In genomic region chrX:102478965-102479364, GRCm38 (mm10) we compare ENCODE assay signal across 9 mouse cellular contexts. TPM values are rescaled to one million over a fixed set of nuclear protein-coding genes. Genes with fewer than 3 reads are reported as not detected.
DNase-seq lines count a peak whose midpoint lies in the region; ATAC-seq and TF ChIP-seq lines count a peak whose summit lies in the region.
"Had no signal": no experiment of that assay in that cellular context is flagged by ENCODE, and none has a peak within 500 bp of the region (broad histone marks: within the 10 kb centered on the region; RNA-seq: fewer than 3 reads in every experiment).

No protein-coding gene starts in this region.

- no peak overlapping the region for H3K9ac ChIP-seq in hindbrain, postnatal 0 days (replicated peaks; ENCODE audit: low read length)
- no peak overlapping the region for H3K9ac ChIP-seq in CH12.LX (ENCODE audit: insufficient read depth, low read depth)
- H3K9ac ChIP-seq: limb, embryonic 15.5 days had no signal

- no peak overlapping the region for H3K4me3 ChIP-seq in hindbrain, postnatal 0 days (ENCODE audit: low read length)
- no peak overlapping the region for H3K4me3 ChIP-seq in hindbrain, embryonic 10.5 days
- no peak overlapping the region for H3K4me3 ChIP-seq in CH12.LX (replicated peaks in 1 of 3; ENCODE audit: low read depth in 2 of 3, low read length in 2 of 3, poor library complexity in 1 of 3)
- H3K4me3 ChIP-seq in cortical plate, adult 2 months (ENCODE audit: insufficient read depth, low read length), result no peak overlapping the region
- H3K4me3 ChIP-seq: limb, embryonic 15.5 days had no signal

- TF ChIP-seq POLR2A in CH12.LX (IDR thresholded peaks at IDR 0.05; ENCODE audit: low read depth, low read length), result no peak
- TF ChIP-seq POLR2A in cortical plate, adult 2 months (IDR thresholded peaks at IDR 0.05; ENCODE audit: extremely low read depth, insufficient read depth, low read length), result no peak

- no peaks in the 10 kb centered on the region for H3K4me1 ChIP-seq in hindbrain, postnatal 0 days (ENCODE audit: insufficient read depth, low read length)
- H3K4me1 ChIP-seq in hindbrain, embryonic 10.5 days (replicated peaks), result no peaks in the 10 kb centered on the region
- 0 out of 4 replicates have a peak, but pooled peaks cover 0 to 2% of the 10 kb centered on the region in 2 experiments for H3K4me1 ChIP-seq in CH12.LX (ENCODE audit: control insufficient read depth in 1 of 2, insufficient read depth in 2 of 2)
- no peaks in the 10 kb centered on the region for H3K4me1 ChIP-seq in cortical plate, adult 2 months (ENCODE audit: control insufficient read depth, insufficient read depth, low read length)
- H3K4me1 ChIP-seq: limb, embryonic 15.5 days had no signal

- dilution Hi-C loops in CH12.LX (cut with MboI; ENCODE audit: extremely low pct_ligation_motif_present, extremely low pct_unique_long_range_greater_than_20kb, low sequenced_read_pairs), result no loop called here

- no peaks in the 10 kb centered on the region for H3K9me3 ChIP-seq in hindbrain, postnatal 0 days (ENCODE audit: low read length)
- H3K9me3 ChIP-seq in hindbrain, embryonic 10.5 days, result no peaks in the 10 kb centered on the region
- H3K9me3 ChIP-seq in CH12.LX (replicated peaks; ENCODE audit: low read length), result no peaks in the 10 kb centered on the region
- H3K9me3 ChIP-seq: limb, embryonic 15.5 days had no signal

- no peak for ATAC-seq in hindbrain, postnatal 0 days

- H3K4me2 ChIP-seq in hindbrain, postnatal 0 days (ENCODE audit: low read depth, low read length), result no peak overlapping the region
- H3K4me2 ChIP-seq in CH12.LX (ENCODE audit: insufficient read depth, low read depth, poor library complexity, severe bottlenecking), result no peak overlapping the region
- H3K4me2 ChIP-seq: limb, embryonic 15.5 days had no signal

- peak; percentile 78 for DNase-seq in hindbrain, postnatal 0 days (ENCODE audit: low spot score)
- DNase-seq in hindbrain, embryonic 10.5 days (ENCODE audit: low spot score), result no peak
- DNase-seq in 416B (ENCODE audit: low read depth), result peak; percentile 69
- peak; percentile 39 for DNase-seq in CH12.LX (ENCODE audit: extremely low read depth)
- peak; percentile 65 for DNase-seq in lung, postnatal 36 days
- DNase-seq in urinary bladder, postnatal 10 days (ENCODE audit: low spot score), result no peak
- DNase-seq in thymus, postnatal 25 days, result no peak

- no peak overlapping the region for H3K27ac ChIP-seq in hindbrain, postnatal 0 days
- H3K27ac ChIP-seq in hindbrain, embryonic 10.5 days, result no peak overlapping the region
- H3K27ac ChIP-seq in CH12.LX (ENCODE audit: insufficient read depth, low read depth), result no peak overlapping the region
- H3K27ac ChIP-seq in cortical plate, adult 2 months (ENCODE audit: insufficient read depth, low read length), result no peak overlapping the region
- H3K27ac ChIP-seq: limb, embryonic 15.5 days had no signal

- H3K36me3 ChIP-seq in hindbrain, postnatal 0 days (ENCODE audit: insufficient read depth, low read length), result no peaks in the 10 kb centered on the region
- no peaks in the 10 kb centered on the region for H3K36me3 ChIP-seq in hindbrain, embryonic 10.5 days
- H3K36me3 ChIP-seq in CH12.LX (replicated peaks in 1 of 2; ENCODE audit: control insufficient read depth in 1 of 2, insufficient read depth in 1 of 2, low read length in 1 of 2), result peaks cover 12 to 41% of the 10 kb centered on the region in 2 experiments
- H3K36me3 ChIP-seq: limb, embryonic 15.5 days had no signal

- no peak for TF ChIP-seq EP300 in CH12.LX (IDR thresholded peaks at IDR 0.05; ENCODE audit: low read length)

- no peaks in the 10 kb centered on the region for H3K27me3 ChIP-seq in hindbrain, postnatal 0 days (ENCODE audit: insufficient read depth, low read length)
- peaks cover 22% of the 10 kb centered on the region for H3K27me3 ChIP-seq in hindbrain, embryonic 10.5 days (ENCODE audit: insufficient read depth, poor library complexity, severe bottlenecking)
- H3K27me3 ChIP-seq in CH12.LX (replicated peaks), result no peaks in the 10 kb centered on the region

- TF ChIP-seq CTCF in hindbrain, postnatal 0 days (IDR thresholded peaks at IDR 0.05; ENCODE audit: low read depth), result peak; percentile 75
- TF ChIP-seq CTCF in CH12.LX (conservative IDR thresholded peaks at IDR 0.05 in 1 of 2, IDR thresholded peaks at IDR 0.05 in 1 of 2; ENCODE audit: low read depth in 2 of 2, low read length in 2 of 2), result peak; percentile 28 to 72; a peak in 3 of 4 replicates
- TF ChIP-seq CTCF in cortical plate, adult 2 months (IDR thresholded peaks at IDR 0.05; ENCODE audit: extremely low read depth, insufficient read depth, low read length), result 0 out of 2 replicates have a peak, but pooled peaks have one; percentile 2

- 33% methylated on average over 4 of the region's 4 CpGs for WGBS in hindbrain, postnatal 0 days
- 30% methylated on average over 4 of the region's 4 CpGs for WGBS in hindbrain, embryonic 10.5 days

- H3K79me2 ChIP-seq in CH12.LX (replicated peaks; ENCODE audit: control insufficient read depth, extremely low read depth, insufficient read depth, poor library complexity, severe bottlenecking), result no peaks in the 10 kb centered on the region

- in situ Hi-C loops in CH12.LX (cut with MboI; ENCODE audit: low pct_ligation_motif_present, low pct_unique_long_range_greater_than_20kb, low sequenced_read_pairs), result loop anchor here (5.0 kb wide), 1 partner anchor 242 kb away; no protein-coding TSS in a partner anchor

- peak; percentile 70 for TF ChIP-seq RAD21 in CH12.LX (IDR thresholded peaks at IDR 0.05; ENCODE audit: low read depth, low read length)

TF ChIP-seq in CH12.LX, 34 proteins besides CTCF, POLR2A, EP300 and RAD21:
- TF ChIP-seq E2F4 (IDR thresholded peaks at IDR 0.05; ENCODE audit: insufficient replicate concordance, low read depth, low read length) (no peak), SMC3 (IDR thresholded peaks at IDR 0.05; ENCODE audit: low read depth, low read length) (peak; percentile 27)

RNA-seq across cellular contexts. Expression of gene Hdac8, which starts 26.2 kb away (rescaled TPM):
- 14.7 and 17.9 TPM in 2 replicates for total RNA-seq in hindbrain, postnatal 0 days (2014; rRNA removed)
- 13.0 and 14.8 TPM in 2 replicates for polyA plus RNA-seq in hindbrain, postnatal 0 days (2015; fragmentation: Nextera tagmentation; extraction: Ambion mirVana)
- polyA plus RNA-seq in hindbrain, embryonic 10.5 days (2016; fragmentation: Nextera tagmentation; extraction: Ambion mirVana), result 5.9 and 7.8 TPM in 2 replicates
- total RNA-seq in CH12.LX (2012; rRNA removed) (12.9 and 13.0 TPM in 2 replicates), CH12.LX (2014; rRNA removed) (11.2 and 12.1 TPM in 2 replicates)
- polyA plus RNA-seq in CH12.LX (2012; ENCODE audit: insufficient read length, low read depth), result 13.9 and 15.4 TPM in 2 replicates
- 12.7 and 14.4 TPM in 2 replicates for polyA plus RNA-seq in cortical plate, adult 2 months (2012; rRNA removed)

Comparison
In these comparisons a context has a peak if more than half of its experiments do, and no peak if none do; other contexts are left out.
1. DNase-seq: peak in hindbrain, postnatal 0 days (single experiment), 416B (single experiment), CH12.LX (single experiment) and lung, postnatal 36 days (single experiment); none in hindbrain, embryonic 10.5 days (single experiment), urinary bladder, postnatal 10 days (single experiment) and thymus, postnatal 25 days (single experiment).
2. CTCF ChIP-seq: peak in every context shown above with its lines; median percentile 75 in hindbrain, postnatal 0 days; 50 in CH12.LX; 2 in cortical plate, adult 2 months.